Mouse (Mus musculus): ENCODE data around the gene Shtn1. TPM values are rescaled to one million over a fixed set of nuclear protein-coding genes. Genes with fewer than 3 reads are reported as not detected.

The Shtn1 gene
- polyA plus RNA-seq, 1 experiment from 2014 or later = 6.2 TPM

DNA sequence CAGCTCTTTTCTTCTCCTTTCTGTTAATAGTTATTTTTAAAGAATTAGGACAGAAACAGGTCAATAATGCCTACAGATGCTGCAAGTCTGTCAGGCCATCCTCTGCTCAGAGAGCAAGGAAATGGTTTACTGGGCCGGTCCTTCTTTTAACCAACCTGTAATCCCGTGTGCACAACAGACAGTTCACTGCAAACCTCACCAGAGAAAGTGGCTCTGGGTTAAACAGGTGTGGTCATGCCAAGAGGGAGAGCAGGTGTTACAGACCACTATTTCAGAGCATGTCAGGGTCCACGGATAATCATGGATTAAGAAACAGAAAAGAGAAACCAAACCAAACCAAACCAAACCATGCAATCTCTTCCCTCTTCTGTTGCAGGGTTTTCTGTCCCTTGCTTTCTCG is 17.8 kb downstream of the Shtn1 start:
- Histone ChIP-seq H3K27me3 (ENCODE audit: control insufficient read depth, insufficient read depth, low read length) (no peaks in the 10 kb centered on the region), H3K36me3 (ENCODE audit: control insufficient read depth, insufficient read depth, low read length) (no peaks in the 10 kb centered on the region), H3K4me2 (ENCODE audit: low read depth, low read length, severe bottlenecking) (no peak overlapping the region), H3K9me3 (ENCODE audit: control insufficient read depth, low read length) (no peaks in the 10 kb centered on the region), H3K4me1 (replicated peaks; ENCODE audit: control insufficient read depth, insufficient read depth, low read length) (peaks cover 7% of the 10 kb centered on the region; the same call in 1 of the 2 replicates), H3K4me3 (ENCODE audit: low read depth, low read length) (no peak overlapping the region), H3K27ac (ENCODE audit: low read depth, low read length) (no peak overlapping the region), H3K9ac (ENCODE audit: low read length) (no peak overlapping the region)
- DNase-seq (ENCODE audit: low spot score) = no peak
- 83% methylated on average over 4 of the region's 4 CpGs for WGBS
- ATAC-seq (replicated peaks; ENCODE audit: low FRiP score) = no peak

DNA sequence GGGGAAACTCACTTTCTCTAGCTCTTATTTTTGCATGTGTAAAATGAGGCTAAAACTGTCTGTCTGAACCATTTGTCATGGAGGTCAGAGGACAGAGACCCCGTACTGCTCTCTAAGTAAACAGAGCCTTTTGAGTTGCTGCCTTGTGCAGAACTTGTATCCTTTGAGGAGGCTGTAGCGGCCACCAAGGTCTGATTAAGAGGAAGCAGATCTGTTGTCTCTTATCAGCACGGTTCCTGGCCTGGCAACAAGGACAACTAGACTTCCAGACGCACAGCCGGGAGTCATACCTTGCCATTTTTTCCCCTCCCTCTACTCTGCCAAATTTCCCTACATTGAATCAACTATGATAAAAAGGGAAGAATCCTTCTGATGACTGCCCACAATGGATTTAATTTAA is 18.5 kb downstream of the Shtn1 start:
- Histone ChIP-seq H3K36me3 (ENCODE audit: control insufficient read depth, insufficient read depth, low read length) (no peaks in the 10 kb centered on the region), H3K4me3 (ENCODE audit: low read depth, low read length) (no peak overlapping the region), H3K27ac (ENCODE audit: low read depth, low read length) (no peak overlapping the region), H3K9ac (ENCODE audit: low read length) (no peak overlapping the region), H3K9me3 (ENCODE audit: control insufficient read depth, low read length) (no peaks in the 10 kb centered on the region), H3K27me3 (ENCODE audit: control insufficient read depth, insufficient read depth, low read length) (no peaks in the 10 kb centered on the region), H3K4me2 (ENCODE audit: low read depth, low read length, severe bottlenecking) (no peak overlapping the region), H3K4me1 (replicated peaks; ENCODE audit: control insufficient read depth, insufficient read depth, low read length) (peaks cover 7% of the 10 kb centered on the region; the same call in 1 of the 2 replicates)
- DNase-seq (ENCODE audit: low spot score) (no peak), ATAC-seq (replicated peaks; ENCODE audit: low FRiP score) (no peak)
- 50% methylated on average over 5 of the region's 5 CpGs for WGBS

DNA sequence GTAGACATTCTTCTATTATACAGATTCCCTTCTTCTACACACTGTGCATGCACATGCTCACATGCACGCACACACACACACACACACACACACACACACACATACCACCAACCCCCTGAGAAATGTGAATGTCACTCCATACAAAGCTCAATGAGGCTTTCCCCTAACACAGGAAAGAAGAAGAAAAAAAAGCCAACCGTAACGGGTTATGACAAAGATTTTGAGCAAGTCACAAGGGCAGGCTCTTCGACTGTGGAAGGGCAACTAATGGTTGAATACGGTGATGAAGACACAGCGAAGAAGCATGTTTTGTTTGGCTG is 21.3 kb downstream of the Shtn1 start:
- Histone ChIP-seq H3K4me2 (ENCODE audit: low read depth, low read length, severe bottlenecking) (no peak overlapping the region), H3K27me3 (ENCODE audit: control insufficient read depth, insufficient read depth, low read length) (no peaks in the 10 kb centered on the region), H3K27ac (ENCODE audit: low read depth, low read length) (no peak overlapping the region), H3K9me3 (ENCODE audit: control insufficient read depth, low read length) (no peaks in the 10 kb centered on the region), H3K4me1 (replicated peaks; ENCODE audit: control insufficient read depth, insufficient read depth, low read length) (peaks cover 7% of the 10 kb centered on the region; the same call in 1 of the 2 replicates), H3K36me3 (ENCODE audit: control insufficient read depth, insufficient read depth, low read length) (no peaks in the 10 kb centered on the region), H3K4me3 (ENCODE audit: low read depth, low read length) (no peak overlapping the region), H3K9ac (ENCODE audit: low read length) (no peak overlapping the region)
- DNase-seq (ENCODE audit: low spot score) = no peak
- WGBS = 88% methylated on average over 6 of the region's 6 CpGs
- no peak for ATAC-seq (replicated peaks; ENCODE audit: low FRiP score)

DNA sequence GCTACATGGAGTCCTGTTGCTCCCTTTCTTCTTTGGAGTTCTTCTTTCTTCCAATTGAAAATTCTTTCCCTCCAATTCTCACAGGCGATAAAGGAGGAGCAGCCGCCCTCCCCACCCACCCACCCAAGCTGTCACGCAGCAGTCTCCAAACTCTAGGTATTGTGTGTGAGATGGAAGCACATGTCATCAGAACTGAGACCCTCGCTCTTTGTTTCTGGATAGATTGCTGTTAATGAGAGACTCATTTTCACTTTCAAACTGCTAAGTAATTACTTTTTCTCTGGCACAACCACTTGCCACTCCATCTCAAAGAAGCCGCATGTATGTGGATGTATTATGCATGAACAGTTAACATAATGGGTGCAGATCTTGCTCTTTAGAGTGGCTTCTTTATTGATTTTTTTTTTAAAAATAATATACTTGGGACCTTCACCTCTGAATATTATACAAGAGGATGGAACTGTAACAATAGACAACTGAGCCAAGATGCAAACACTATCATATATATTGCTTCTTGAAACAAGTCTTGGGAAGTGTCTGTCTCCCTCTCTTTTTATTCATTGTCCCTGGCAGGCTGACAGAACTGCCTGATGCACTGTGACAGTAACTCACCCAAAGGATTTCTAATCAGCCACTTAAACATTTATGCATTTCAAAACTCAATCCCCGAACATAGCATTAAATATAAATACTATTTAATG is 21.8 kb downstream of the Shtn1 start:
- no peak overlapping the region for H3K9ac ChIP-seq (ENCODE audit: low read length)
- H3K4me2 ChIP-seq (ENCODE audit: low read depth, low read length, severe bottlenecking) = no peak overlapping the region
- H3K27me3 ChIP-seq (ENCODE audit: control insufficient read depth, insufficient read depth, low read length) = no peaks in the 10 kb centered on the region
- no peak overlapping the region for H3K27ac ChIP-seq (ENCODE audit: low read depth, low read length)
- peaks cover 7% of the 10 kb centered on the region; the same call in 1 of the 2 replicates for H3K4me1 ChIP-seq (replicated peaks; ENCODE audit: control insufficient read depth, insufficient read depth, low read length)
- WGBS = 71% methylated on average over 6 of the region's 6 CpGs
- no peak for ATAC-seq (replicated peaks; ENCODE audit: low FRiP score)
- H3K36me3 ChIP-seq (ENCODE audit: control insufficient read depth, insufficient read depth, low read length) = no peaks in the 10 kb centered on the region
- no peak for DNase-seq (ENCODE audit: low spot score)
- no peak overlapping the region for H3K4me3 ChIP-seq (ENCODE audit: low read depth, low read length)
- no peaks in the 10 kb centered on the region for H3K9me3 ChIP-seq (ENCODE audit: control insufficient read depth, low read length)

DNA sequence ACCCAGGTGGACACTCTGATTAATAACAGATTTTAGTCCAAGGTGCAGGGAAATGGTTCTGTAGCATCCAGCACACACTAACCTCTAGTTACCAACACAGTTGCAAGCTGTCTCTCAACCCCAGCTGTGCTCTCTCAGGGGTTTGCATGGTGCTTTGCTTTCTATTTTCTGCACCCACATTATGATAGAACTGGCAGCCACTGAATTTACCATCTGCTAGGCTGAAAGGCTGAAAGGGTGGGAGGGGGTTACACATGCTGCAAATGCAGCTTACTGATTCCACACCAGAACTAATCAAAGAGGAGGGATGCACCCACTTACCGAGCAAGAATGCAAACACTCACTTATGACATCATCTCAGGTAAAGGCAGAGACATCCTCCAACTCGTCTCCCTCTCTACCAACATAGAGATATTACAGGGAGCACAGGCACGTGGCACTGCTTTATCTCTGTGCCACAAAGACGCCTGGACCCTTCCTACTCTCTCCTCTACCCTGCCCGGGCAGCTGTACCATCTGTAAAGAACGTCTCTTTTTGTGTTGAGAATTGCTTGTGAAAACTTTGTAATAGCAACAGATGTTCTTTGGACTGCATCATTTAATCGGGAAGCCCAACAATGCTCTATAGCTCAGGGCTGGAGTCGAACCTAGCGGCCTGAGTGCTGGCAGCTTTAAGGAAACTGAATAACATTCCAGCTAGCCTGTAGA is 23.0 kb downstream of the Shtn1 start:
- DNase-seq (ENCODE audit: low spot score) (no peak), ATAC-seq (replicated peaks; ENCODE audit: low FRiP score) (no peak)
- Histone ChIP-seq H3K9me3 (ENCODE audit: control insufficient read depth, low read length) (no peaks in the 10 kb centered on the region), H3K9ac (ENCODE audit: low read length) (no peak overlapping the region), H3K36me3 (ENCODE audit: control insufficient read depth, insufficient read depth, low read length) (no peaks in the 10 kb centered on the region), H3K27ac (ENCODE audit: low read depth, low read length) (no peak overlapping the region), H3K4me1 (replicated peaks; ENCODE audit: control insufficient read depth, insufficient read depth, low read length) (peaks cover 6% of the 10 kb centered on the region; the same call in 1 of the 2 replicates), H3K27me3 (ENCODE audit: control insufficient read depth, insufficient read depth, low read length) (no peaks in the 10 kb centered on the region), H3K4me3 (ENCODE audit: low read depth, low read length) (no peak overlapping the region), H3K4me2 (ENCODE audit: low read depth, low read length, severe bottlenecking) (no peak overlapping the region)
- 69% methylated on average over 9 of the region's 9 CpGs for WGBS

DNA sequence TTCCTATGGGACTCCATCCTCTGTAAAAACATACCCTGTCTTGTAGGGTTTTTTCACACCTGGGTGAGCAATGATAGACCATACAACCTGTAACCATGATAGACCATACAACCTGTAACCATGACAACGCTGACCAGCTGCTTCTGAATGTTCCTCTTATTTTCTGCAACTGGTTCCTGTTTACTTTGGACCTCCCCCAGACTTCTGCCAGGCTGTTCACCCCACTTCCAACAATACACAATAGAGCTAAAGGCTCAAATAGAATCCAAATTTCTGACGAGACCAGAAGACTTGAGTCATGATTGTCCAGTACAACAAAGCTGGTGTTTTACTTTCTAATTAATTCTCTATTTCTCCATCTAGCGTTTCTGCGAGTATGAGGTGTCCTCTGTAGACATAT is 23.8 kb downstream of the Shtn1 start:
- H3K4me2 ChIP-seq (ENCODE audit: low read depth, low read length, severe bottlenecking) = no peak overlapping the region
- DNase-seq (ENCODE audit: low spot score) = no peak

DNA sequence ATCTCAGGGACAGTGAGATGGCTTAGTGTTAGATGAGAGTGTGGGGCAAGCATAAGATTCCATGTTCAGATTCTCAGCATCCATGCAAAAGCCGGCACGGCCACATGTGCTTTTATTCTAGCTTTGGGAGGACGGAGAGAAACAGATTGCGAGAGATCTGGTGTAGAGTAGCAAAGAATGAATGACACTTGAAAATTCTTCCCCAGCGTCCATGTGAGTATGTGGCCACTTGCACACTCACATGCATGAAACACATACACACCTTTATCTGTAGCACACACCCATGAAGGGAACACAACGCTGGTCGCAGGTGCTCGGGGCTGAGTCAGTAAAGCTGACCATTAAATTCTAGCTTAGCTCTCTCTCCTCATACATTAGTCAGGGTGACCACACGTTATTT is 24.3 kb downstream of the Shtn1 start:
- H3K27me3 ChIP-seq (ENCODE audit: control insufficient read depth, insufficient read depth, low read length) = no peaks in the 10 kb centered on the region
- H3K9me3 ChIP-seq (ENCODE audit: control insufficient read depth, low read length) = no peaks in the 10 kb centered on the region
- no peaks in the 10 kb centered on the region for H3K36me3 ChIP-seq (ENCODE audit: control insufficient read depth, insufficient read depth, low read length)
- peaks cover 3% of the 10 kb centered on the region; the same call in 1 of the 2 replicates for H3K4me1 ChIP-seq (replicated peaks; ENCODE audit: control insufficient read depth, insufficient read depth, low read length)
- ATAC-seq (replicated peaks; ENCODE audit: low FRiP score) (no peak), DNase-seq (ENCODE audit: low spot score) (no peak)
- H3K4me3 ChIP-seq (ENCODE audit: low read depth, low read length) = no peak overlapping the region
- no peak overlapping the region for H3K9ac ChIP-seq (ENCODE audit: low read length)
- H3K4me2 ChIP-seq (ENCODE audit: low read depth, low read length, severe bottlenecking) = no peak overlapping the region
- 88% methylated on average over 9 of the region's 9 CpGs for WGBS
- no peak overlapping the region for H3K27ac ChIP-seq (ENCODE audit: low read depth, low read length)

More for the DNA sequence above, 23.8 kb downstream of the Shtn1 start:
- no peaks in the 10 kb centered on the region for H3K36me3 ChIP-seq (ENCODE audit: control insufficient read depth, insufficient read depth, low read length)
- H3K9me3 ChIP-seq (ENCODE audit: control insufficient read depth, low read length) = no peaks in the 10 kb centered on the region
- no peak for ATAC-seq (replicated peaks; ENCODE audit: low FRiP score)
- H3K27me3 ChIP-seq (ENCODE audit: control insufficient read depth, insufficient read depth, low read length) = no peaks in the 10 kb centered on the region
- no peak overlapping the region for H3K4me3 ChIP-seq (ENCODE audit: low read depth, low read length)
- H3K4me1 ChIP-seq (replicated peaks; ENCODE audit: control insufficient read depth, insufficient read depth, low read length) = peaks cover 3% of the 10 kb centered on the region; the same call in 1 of the 2 replicates
- no peak overlapping the region for H3K9ac ChIP-seq (ENCODE audit: low read length)
- 73% methylated on average over 4 of the region's 4 CpGs for WGBS
- no peak overlapping the region for H3K27ac ChIP-seq (ENCODE audit: low read depth, low read length)

DNA sequence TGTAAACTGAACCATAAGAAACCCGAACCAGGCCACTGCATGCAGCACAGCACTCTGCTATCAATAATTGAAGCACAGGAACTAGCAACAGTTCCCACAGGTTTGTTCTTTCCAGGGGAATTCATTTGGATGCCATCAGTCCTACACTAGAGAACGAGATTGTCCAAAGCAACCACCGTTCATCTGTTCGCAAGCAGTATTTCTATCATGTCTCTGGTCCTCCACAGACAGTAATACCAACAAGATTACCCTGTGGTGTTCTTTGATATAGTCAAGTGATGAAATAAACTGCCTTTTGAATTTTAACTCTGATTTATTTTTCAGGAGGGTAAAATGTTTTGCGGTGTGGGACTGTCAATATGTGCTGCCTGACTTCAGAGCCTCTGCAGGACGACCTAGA is 27.0 kb downstream of the Shtn1 start:
- H3K4me1 ChIP-seq (replicated peaks; ENCODE audit: control insufficient read depth, insufficient read depth, low read length) = peaks cover 3% of the 10 kb centered on the region; the same call in 1 of the 2 replicates
- no peaks in the 10 kb centered on the region for H3K36me3 ChIP-seq (ENCODE audit: control insufficient read depth, insufficient read depth, low read length)
- H3K27me3 ChIP-seq (ENCODE audit: control insufficient read depth, insufficient read depth, low read length) = no peaks in the 10 kb centered on the region
- no peak overlapping the region for H3K9ac ChIP-seq (ENCODE audit: low read length)
- no peak overlapping the region for H3K4me3 ChIP-seq (ENCODE audit: low read depth, low read length)
- no peak overlapping the region for H3K4me2 ChIP-seq (ENCODE audit: low read depth, low read length, severe bottlenecking)
- no peaks in the 10 kb centered on the region for H3K9me3 ChIP-seq (ENCODE audit: control insufficient read depth, low read length)
- DNase-seq (ENCODE audit: low spot score) (no peak), ATAC-seq (replicated peaks; ENCODE audit: low FRiP score) (no peak)
- no peak overlapping the region for H3K27ac ChIP-seq (ENCODE audit: low read depth, low read length)
- WGBS = 89% methylated on average over 6 of the region's 6 CpGs

DNA sequence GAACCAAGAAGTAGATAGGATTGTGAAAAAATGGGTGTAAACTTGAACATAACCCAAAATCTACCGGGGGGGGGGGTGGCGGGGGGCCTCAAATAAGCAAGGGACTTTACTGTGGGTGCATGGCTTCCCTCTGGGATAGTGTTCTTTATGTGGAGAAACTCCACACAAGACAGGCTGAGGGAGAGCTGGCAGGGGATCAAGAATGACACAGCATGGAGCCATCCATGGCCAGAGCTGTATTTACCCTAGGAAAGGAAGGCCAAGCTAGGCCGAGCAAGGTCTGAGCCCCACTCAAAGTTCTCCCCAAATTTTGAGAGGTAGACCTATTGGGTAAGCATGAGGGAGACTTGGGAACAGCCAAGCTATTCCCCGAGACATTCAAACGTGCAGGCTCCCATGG is 28.4 kb downstream of the Shtn1 start:
- H3K4me1 ChIP-seq (replicated peaks; ENCODE audit: control insufficient read depth, insufficient read depth, low read length) = no peaks in the 10 kb centered on the region
- no peaks in the 10 kb centered on the region for H3K27me3 ChIP-seq (ENCODE audit: control insufficient read depth, insufficient read depth, low read length)
- H3K36me3 ChIP-seq (ENCODE audit: control insufficient read depth, insufficient read depth, low read length) = no peaks in the 10 kb centered on the region
- H3K4me3 ChIP-seq (ENCODE audit: low read depth, low read length) = no peak overlapping the region
- DNase-seq (ENCODE audit: low spot score) (no peak), ATAC-seq (replicated peaks; ENCODE audit: low FRiP score) (no peak)
- H3K27ac ChIP-seq (ENCODE audit: low read depth, low read length) = no peak overlapping the region
- no peak overlapping the region for H3K4me2 ChIP-seq (ENCODE audit: low read depth, low read length, severe bottlenecking)
- H3K9ac ChIP-seq (ENCODE audit: low read length) = no peak overlapping the region
- H3K9me3 ChIP-seq (ENCODE audit: control insufficient read depth, low read length) = no peaks in the 10 kb centered on the region
- WGBS = 80% methylated on average over 5 of the region's 5 CpGs
